Mouse (Mus musculus): ENCODE results near the gene Zeb2. TPM values are rescaled to one million over a fixed set of nuclear protein-coding genes. Genes with fewer than 3 reads are reported as not detected.

Gene Zeb2
- polyA plus RNA-seq, 1 experiment from 2014 or later: 38.0 TPM

DNA sequence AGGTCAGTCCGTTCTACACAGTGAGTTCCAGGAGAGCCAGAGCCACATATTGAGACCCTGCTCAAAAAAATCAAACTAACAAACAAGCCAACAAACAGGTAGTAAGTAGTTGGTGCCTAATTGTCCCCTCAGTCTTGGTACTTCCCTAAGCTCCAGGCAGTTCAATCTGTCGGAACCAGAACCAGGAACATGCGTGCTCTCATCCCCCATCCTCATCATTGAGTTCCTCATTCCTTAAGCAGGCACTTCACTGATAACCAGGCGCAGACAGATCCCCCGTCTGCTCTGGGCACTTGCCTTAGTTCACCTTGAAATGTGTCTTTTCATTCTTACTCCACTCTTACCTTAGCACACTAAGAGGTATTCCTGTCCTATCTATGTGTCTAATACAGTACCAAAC, 103.9 kb downstream of the Zeb2 start:
- Histone ChIP-seq H3K4me2 (no peak overlapping the region), H3K36me3 (no peaks in the 10 kb centered on the region), H3K4me3 (no peak overlapping the region), H3K27me3 (no peaks in the 10 kb centered on the region), H3K4me1 (replicated peaks) (no peaks in the 10 kb centered on the region), H3K9ac (no peak overlapping the region), H3K27ac (replicated peaks) (no peak overlapping the region), H3K9me3 (no peaks in the 10 kb centered on the region)
- 97% methylated on average over 5 of the region's 5 CpGs for WGBS
- no peak for ATAC-seq (ENCODE audit: low FRiP score, low read depth)

DNA sequence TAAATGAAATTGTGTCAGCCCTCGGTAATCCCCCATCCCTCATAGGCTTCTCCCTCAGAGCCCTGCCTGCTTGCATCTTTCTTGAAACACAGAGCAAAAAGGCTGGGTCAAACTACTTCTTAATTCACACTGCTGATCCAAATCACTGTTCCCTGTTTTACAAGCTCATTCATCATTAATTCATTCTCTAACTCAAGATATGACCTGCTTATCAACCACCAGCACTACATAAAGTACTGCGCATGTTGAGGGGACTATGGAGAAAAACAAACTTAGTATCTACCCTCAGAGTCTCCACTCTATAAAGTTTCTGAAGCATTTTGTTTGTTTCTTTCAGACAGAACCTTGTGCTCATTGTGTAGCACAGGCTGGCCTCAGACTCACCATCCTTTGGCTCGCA, 104.5 kb downstream of the Zeb2 start:
- no peaks in the 10 kb centered on the region for H3K4me1 ChIP-seq (replicated peaks)
- no peak overlapping the region for H3K4me3 ChIP-seq
- no peak overlapping the region for H3K9ac ChIP-seq
- no peak overlapping the region for H3K27ac ChIP-seq (replicated peaks)
- no peaks in the 10 kb centered on the region for H3K27me3 ChIP-seq
- no peak overlapping the region for H3K4me2 ChIP-seq
- no peak for ATAC-seq (ENCODE audit: low FRiP score, low read depth)
- H3K36me3 ChIP-seq: no peaks in the 10 kb centered on the region
- H3K9me3 ChIP-seq: no peaks in the 10 kb centered on the region
- WGBS: 90% methylated on average over 3 of the region's 3 CpGs

DNA sequence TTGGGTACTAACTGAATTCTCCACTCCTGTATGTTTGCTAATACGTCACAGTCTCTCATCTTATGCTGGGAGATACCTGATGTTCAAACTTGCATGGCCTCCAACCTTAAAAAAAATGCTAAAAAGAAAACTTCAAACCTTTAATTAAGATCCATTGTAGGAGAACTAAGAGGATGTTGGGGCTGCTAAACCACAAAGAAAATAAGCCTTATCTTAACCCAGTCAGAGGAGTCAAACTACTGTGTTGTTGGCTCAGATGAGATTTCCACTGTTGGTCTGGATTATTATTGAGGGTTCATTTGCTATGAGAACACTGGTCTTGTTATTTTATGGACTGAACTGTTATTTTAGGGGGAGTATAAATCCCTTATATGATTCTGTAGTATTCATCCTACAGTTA, 106.5 kb downstream of the Zeb2 start:
- H3K4me2 ChIP-seq: no peak overlapping the region
- no peaks in the 10 kb centered on the region for H3K27me3 ChIP-seq
- H3K4me1 ChIP-seq (replicated peaks): no peaks in the 10 kb centered on the region
- H3K4me3 ChIP-seq: no peak overlapping the region
- WGBS: 98% methylated on average over 1 of the region's 1 CpGs
- no peaks in the 10 kb centered on the region for H3K36me3 ChIP-seq
- H3K27ac ChIP-seq (replicated peaks): no peak overlapping the region
- H3K9ac ChIP-seq: no peak overlapping the region
- no peaks in the 10 kb centered on the region for H3K9me3 ChIP-seq
- no peak for ATAC-seq (ENCODE audit: low FRiP score, low read depth)

DNA sequence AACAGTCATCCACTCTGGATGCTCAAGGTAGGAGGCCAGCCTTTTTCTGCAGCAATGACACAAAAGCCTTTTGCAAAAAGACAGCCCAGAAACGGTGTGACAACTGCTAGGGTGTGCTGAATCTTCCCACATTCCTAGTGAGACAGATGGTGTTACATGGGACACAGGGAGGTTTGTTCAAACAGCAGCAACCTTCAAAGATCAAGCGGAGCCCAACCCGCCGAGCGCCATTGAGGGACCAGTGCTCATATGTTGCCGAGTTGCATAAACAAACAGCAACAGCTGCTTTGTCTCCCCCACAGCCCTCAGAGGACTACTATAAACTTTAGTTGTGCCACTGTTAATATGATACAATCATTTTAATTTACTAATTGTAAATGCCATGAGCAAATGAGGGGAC, 117.3 kb downstream of the Zeb2 start:
- peaks cover 13% of the 10 kb centered on the region for H3K4me1 ChIP-seq (replicated peaks)
- no peaks in the 10 kb centered on the region for H3K27me3 ChIP-seq
- H3K4me3 ChIP-seq: no peak overlapping the region
- H3K36me3 ChIP-seq: peaks cover 18% of the 10 kb centered on the region
- H3K9me3 ChIP-seq: no peaks in the 10 kb centered on the region
- WGBS: 28% methylated on average over 6 of the region's 6 CpGs
- ATAC-seq (ENCODE audit: low FRiP score, low read depth): no peak
- H3K9ac ChIP-seq: no peak overlapping the region
- no peak overlapping the region for H3K27ac ChIP-seq (replicated peaks)
- H3K4me2 ChIP-seq: no peak overlapping the region

DNA sequence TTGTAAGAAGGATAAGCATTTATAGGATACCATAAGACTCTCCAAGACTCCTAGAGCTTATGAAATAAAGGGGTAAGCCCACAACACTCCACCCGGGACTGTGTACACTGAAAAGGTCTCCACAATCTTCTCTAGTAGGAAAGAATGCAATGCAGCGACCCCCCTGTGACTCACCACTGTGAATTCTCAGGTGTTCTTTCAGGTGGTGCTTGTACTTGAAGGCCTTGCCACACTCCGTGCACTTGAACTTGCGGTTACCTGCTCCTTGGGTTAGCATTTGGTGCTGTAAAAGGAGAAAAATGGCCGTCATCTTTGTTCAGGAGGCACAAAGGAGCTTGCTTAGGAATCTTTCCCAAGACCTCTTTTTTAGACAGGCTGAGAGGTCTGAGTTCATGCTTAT, 118.5 kb downstream of the Zeb2 start:
- Histone ChIP-seq H3K9me3 (no peaks in the 10 kb centered on the region), H3K4me1 (replicated peaks) (peaks cover 13% of the 10 kb centered on the region), H3K4me3 (no peak overlapping the region), H3K27ac (replicated peaks) (no peak overlapping the region), H3K27me3 (no peaks in the 10 kb centered on the region), H3K36me3 (peaks cover 18% of the 10 kb centered on the region), H3K4me2 (no peak overlapping the region), H3K9ac (no peak overlapping the region)
- WGBS: 93% methylated on average over 5 of the region's 5 CpGs
- no peak for ATAC-seq (ENCODE audit: low FRiP score, low read depth)

DNA sequence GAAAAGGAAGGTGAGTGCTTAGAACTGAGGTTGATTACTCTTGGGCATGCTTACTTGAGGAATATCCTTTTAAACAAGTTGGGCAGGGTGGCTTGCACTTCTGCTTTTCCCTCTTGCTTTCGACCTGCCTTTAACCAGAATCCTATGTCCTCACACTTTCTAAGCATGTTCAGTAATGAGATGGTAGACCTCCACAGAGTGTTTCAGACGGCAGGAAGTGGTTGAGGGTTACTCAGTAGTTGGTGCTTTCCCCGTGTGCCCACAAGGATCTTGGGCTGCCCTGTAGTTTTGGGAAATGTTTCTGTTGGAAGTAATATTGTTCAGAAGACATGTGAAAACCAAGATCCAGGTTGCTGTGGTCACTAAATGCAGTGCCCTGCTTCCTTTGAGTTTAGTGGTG, 135.5 kb downstream of the Zeb2 start:
- Histone ChIP-seq H3K27me3 (no peaks in the 10 kb centered on the region), H3K9me3 (no peaks in the 10 kb centered on the region), H3K4me2 (no peak overlapping the region), H3K4me3 (no peak overlapping the region), H3K36me3 (no peaks in the 10 kb centered on the region), H3K4me1 (replicated peaks) (peaks cover 14% of the 10 kb centered on the region), H3K9ac (no peak overlapping the region), H3K27ac (replicated peaks) (no peak overlapping the region)
- ATAC-seq (ENCODE audit: low FRiP score, low read depth): no peak
- 87% methylated on average over 3 of the region's 3 CpGs for WGBS

DNA sequence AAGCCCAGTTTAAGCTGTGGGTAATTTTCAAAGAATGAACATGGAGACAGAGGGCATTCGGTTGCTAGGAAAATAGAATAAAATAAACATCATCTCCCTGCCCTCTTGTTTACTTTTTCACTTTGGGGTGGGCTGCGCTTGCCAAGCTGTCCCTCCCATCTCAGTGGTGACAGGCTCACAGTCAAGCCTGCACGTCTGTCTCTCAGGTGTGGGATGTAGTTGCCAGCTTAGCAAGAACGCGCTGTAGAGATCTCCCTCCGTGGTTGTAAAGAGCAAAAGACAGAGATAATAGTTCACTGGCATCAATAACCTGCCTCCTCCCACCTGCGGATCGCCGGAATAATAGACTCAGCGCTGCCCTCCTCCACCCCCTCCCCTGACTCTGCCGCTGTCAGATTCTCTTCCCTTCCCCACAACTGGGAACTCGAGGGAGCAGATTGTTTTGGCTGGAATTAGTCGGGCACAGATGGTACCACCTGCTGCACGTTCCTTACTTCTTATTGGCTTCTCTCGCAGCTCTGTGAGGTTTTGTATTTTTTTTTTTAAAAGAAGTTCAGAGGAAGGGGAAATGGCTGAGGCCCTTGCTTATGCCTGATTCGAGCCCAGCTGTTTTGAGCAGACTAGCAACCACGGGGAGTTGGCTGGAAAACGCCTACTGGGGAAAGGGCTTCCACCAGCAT, 138.0 kb downstream of the Zeb2 start:
- peak overlapping the region; percentile 69 for H3K4me2 ChIP-seq
- no peak overlapping the region for H3K9ac ChIP-seq
- H3K4me1 ChIP-seq (replicated peaks): peaks cover 14% of the 10 kb centered on the region
- WGBS: 3% methylated on average over 18 of the region's 18 CpGs
- H3K27me3 ChIP-seq: no peaks in the 10 kb centered on the region
- H3K9me3 ChIP-seq: no peaks in the 10 kb centered on the region
- peak overlapping the region; percentile 32 for H3K4me3 ChIP-seq
- peak; percentile 48; the same call in 1 of the 2 replicates for ATAC-seq (ENCODE audit: low FRiP score, low read depth)
- no peak overlapping the region for H3K27ac ChIP-seq (replicated peaks)
- H3K36me3 ChIP-seq: no peaks in the 10 kb centered on the region

DNA sequence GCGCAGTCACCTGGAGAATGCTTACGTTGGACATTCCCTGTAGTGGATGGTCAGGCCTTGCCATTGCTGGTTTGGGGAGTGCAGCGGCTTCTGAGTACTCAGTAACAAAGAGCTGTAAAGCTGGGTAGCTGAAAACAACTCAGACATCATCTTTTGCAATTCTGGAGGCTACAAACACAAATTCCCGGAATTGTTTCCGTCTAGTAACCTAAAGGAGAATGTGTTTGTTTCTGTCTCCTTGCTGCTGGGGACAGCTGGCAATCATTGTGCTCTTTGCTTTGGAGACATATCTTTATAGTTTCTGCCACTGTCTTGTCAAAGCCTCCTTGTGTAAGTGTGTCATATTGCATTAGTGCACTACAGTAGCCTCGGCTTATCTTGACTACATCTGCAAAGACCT, 139.2 kb downstream of the Zeb2 start:
- Histone ChIP-seq H3K36me3 (no peaks in the 10 kb centered on the region), H3K4me1 (replicated peaks) (peaks cover 14% of the 10 kb centered on the region), H3K4me3 (no peak overlapping the region), H3K9me3 (no peaks in the 10 kb centered on the region), H3K4me2 (no peak overlapping the region), H3K27ac (replicated peaks) (no peak overlapping the region), H3K9ac (no peak overlapping the region), H3K27me3 (no peaks in the 10 kb centered on the region)
- 82% methylated on average over 6 of the region's 6 CpGs for WGBS
- ATAC-seq (ENCODE audit: low FRiP score, low read depth): no peak

DNA sequence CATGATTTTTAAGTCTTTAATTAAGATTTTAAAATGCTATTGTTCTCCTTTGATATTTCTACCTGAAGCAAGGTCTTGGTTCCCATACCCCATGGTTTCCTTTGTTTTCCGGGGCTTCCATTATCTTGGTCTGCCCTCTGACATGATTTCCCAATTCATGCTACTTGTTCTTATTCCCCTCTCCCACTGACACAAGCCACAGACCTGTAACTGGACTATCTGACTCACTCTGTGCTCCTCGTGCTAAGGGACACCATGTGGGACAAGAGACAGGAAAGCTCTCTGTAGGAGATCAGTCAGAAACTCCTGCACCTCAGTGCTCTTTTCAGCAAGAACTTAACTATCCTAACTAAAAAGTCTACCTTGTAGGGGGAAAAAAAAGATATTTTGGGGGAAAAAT, 139.6 kb downstream of the Zeb2 start:
- ATAC-seq (ENCODE audit: low FRiP score, low read depth): no peak
- Histone ChIP-seq H3K4me3 (no peak overlapping the region), H3K36me3 (no peaks in the 10 kb centered on the region), H3K9me3 (no peaks in the 10 kb centered on the region), H3K4me1 (replicated peaks) (peaks cover 14% of the 10 kb centered on the region), H3K27me3 (no peaks in the 10 kb centered on the region), H3K9ac (no peak overlapping the region), H3K27ac (replicated peaks) (no peak overlapping the region), H3K4me2 (no peak overlapping the region)
- WGBS: 69% methylated on average over 2 of the region's 2 CpGs

DNA sequence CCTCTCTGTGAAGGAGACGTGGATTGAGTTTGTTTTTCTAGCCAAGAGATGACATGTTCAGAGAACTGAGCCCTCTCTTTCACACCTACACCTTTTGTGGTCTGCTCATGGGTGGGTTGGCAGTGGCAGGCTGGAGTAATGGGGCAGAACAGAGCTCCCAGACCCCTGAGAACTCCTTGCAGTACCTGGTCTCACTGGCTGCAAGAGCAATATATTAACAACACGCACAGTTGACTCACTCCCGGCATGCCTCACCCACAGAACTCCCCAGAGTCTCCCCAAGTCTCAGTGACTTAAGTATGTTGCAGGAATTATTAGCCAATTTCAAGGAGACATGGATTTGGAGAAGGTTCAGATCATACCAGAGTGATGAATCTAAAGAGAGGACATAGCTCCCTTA, 140.1 kb downstream of the Zeb2 start:
- Histone ChIP-seq H3K27me3 (no peaks in the 10 kb centered on the region), H3K36me3 (no peaks in the 10 kb centered on the region), H3K9ac (no peak overlapping the region), H3K4me1 (replicated peaks) (peaks cover 14% of the 10 kb centered on the region), H3K4me2 (no peak overlapping the region), H3K9me3 (no peaks in the 10 kb centered on the region), H3K27ac (replicated peaks) (no peak overlapping the region), H3K4me3 (no peak overlapping the region)
- 66% methylated on average over 3 of the region's 3 CpGs for WGBS
- ATAC-seq (ENCODE audit: low FRiP score, low read depth): no peak

DNA sequence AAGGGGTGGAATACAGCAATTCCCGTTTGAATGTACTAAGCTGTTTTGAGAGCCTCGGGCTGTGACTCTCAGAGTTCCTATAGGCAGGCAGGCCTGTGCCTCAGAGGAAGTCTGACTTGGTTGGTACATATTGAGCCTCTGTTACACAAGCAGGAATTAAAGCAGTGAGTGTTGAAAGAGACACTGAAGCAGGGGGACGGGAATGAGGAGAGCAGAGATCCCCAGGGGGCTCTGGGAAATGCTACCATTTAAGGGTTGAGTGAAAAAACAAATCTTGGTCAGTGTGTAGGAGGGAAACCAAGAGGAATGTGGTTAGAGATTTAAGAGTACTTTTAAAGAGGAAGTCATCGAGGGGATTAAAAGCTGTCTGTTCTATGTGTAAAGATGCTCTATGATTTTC, 140.7 kb downstream of the Zeb2 start:
- WGBS: 56% methylated on average over 4 of the region's 4 CpGs
- ATAC-seq (ENCODE audit: low FRiP score, low read depth): no peak

DNA sequence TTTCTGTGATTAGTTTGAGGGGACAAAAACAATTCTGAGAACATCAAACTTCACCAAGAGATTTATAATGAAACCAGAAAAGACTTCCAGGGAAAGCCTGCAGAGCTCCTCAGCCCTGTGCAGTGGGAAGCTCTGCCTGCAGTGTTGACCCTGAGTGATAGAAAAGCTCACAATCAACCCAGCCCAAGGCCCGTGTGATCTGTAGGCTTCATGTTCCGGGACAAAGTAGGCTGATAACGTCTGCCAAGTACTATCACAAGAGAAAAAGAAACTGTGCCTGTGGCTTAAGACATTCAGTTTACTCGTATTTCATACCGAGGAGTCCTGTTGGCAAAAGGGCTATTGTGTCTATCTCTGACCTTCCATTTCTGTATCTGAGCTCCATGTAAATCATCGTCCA, 143.4 kb downstream of the Zeb2 start:
- WGBS: 94% methylated on average over 6 of the region's 6 CpGs

More for the DNA sequence above, 140.7 kb downstream of the Zeb2 start:
- Histone ChIP-seq H3K27me3 (no peaks in the 10 kb centered on the region), H3K4me2 (no peak overlapping the region), H3K4me1 (replicated peaks) (peaks cover 14% of the 10 kb centered on the region), H3K9me3 (no peaks in the 10 kb centered on the region), H3K4me3 (no peak overlapping the region), H3K27ac (replicated peaks) (no peak overlapping the region), H3K9ac (no peak overlapping the region), H3K36me3 (no peaks in the 10 kb centered on the region)

DNA sequence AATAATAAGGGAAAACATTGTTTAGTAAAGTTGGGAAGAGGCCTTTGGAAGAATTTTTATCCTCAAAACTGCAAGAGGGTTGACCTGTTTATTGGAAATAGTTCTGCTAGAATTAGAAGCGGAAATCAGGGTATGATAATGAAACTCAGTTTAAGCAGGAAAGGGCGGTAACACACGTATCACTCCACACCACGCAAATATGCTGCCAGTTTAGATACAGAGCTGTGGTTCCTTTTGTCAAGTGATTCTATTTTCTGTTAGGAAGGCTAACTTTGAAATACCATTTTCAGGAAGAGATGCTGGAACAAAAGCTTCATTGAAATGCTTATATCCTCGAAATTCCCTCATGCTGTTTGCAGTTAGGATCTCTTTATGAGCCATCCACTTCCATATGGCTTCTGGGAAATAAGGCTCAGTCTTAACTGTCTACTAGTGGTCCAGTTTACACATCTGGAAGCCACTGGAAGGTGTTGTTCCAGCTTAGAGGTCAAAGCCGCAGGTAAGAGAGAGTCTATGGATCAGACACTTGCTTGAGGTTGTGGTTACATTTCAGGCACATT, 147.0 kb downstream of the Zeb2 start:
- H3K27me3 ChIP-seq: no peaks in the 10 kb centered on the region
- no peaks in the 10 kb centered on the region for H3K9me3 ChIP-seq
- no peak overlapping the region for H3K4me2 ChIP-seq
- H3K36me3 ChIP-seq: no peaks in the 10 kb centered on the region
- ATAC-seq (ENCODE audit: low FRiP score, low read depth): no peak
- H3K4me3 ChIP-seq: no peak overlapping the region
- H3K4me1 ChIP-seq (replicated peaks): no peaks in the 10 kb centered on the region
- 89% methylated on average over 6 of the region's 6 CpGs for WGBS
- no peak overlapping the region for H3K27ac ChIP-seq (replicated peaks)
- H3K9ac ChIP-seq: no peak overlapping the region

More for the DNA sequence above, 143.4 kb downstream of the Zeb2 start:
- Histone ChIP-seq H3K4me2 (no peak overlapping the region), H3K36me3 (no peaks in the 10 kb centered on the region), H3K9ac (no peak overlapping the region), H3K27ac (replicated peaks) (no peak overlapping the region), H3K27me3 (no peaks in the 10 kb centered on the region), H3K4me1 (replicated peaks) (peaks cover 4% of the 10 kb centered on the region), H3K4me3 (no peak overlapping the region), H3K9me3 (no peaks in the 10 kb centered on the region)
- no peak for ATAC-seq (ENCODE audit: low FRiP score, low read depth)

Data from hindbrain, embryonic 15.5 days (tissue).